Mouse (Mus musculus) erythroblast, embryonic 14.5 days (primary cell): ENCODE results near the gene Dst. TPM values are rescaled to one million over a fixed set of nuclear protein-coding genes. Genes with fewer than 3 reads are reported as not detected.

Experiments
- H3K27me3 ChIP-seq: 2 replicates; pipeline ENCODE4 v1.6.1; 2012; ENCODE audit warnings: inconsistent platforms; ENCODE audit not compliant: control insufficient read depth
- H3K36me3 ChIP-seq: 2 replicates; pipeline ENCODE4 v1.6.1; 2012; ENCODE audit warnings: mild to moderate bottlenecking, inconsistent platforms; ENCODE audit not compliant: control insufficient read depth
- H3K4me1 ChIP-seq: 2 replicates; pipeline ENCODE4 v1.6.1; 2012; ENCODE audit warnings: inconsistent platforms; ENCODE audit not compliant: control insufficient read depth
- H3K4me3 ChIP-seq: replicated peaks from 2 replicates; pipeline ENCODE3; 2012; ENCODE audit warnings: moderate library complexity, mild to moderate bottlenecking, inconsistent platforms
- H3K9me3 ChIP-seq: 2 replicates; pipeline ENCODE4 v1.6.1; 2012; ENCODE audit warnings: low read length, inconsistent platforms, mixed read lengths; ENCODE audit not compliant: control insufficient read depth
- GATA1 ChIP-seq: IDR thresholded peaks from 2 replicates; pipeline ENCODE4 v1.6.1; 2012; ENCODE audit warnings: low read length, inconsistent platforms, mixed read lengths
- TAL1 ChIP-seq: IDR thresholded peaks from 3 replicates; pipeline ENCODE4 v1.6.1; 2012; ENCODE audit warnings: low read length, inconsistent platforms, mixed read lengths
- polyA plus RNA-seq: library from polyadenylated mRNA; stranded (reverse); fragments of >175 nt; gene quantifications from 2 replicates; pipeline ENCODE4 v1.2.3, GENCODE M21; 2012

Gene Dst
- polyA plus RNA-seq, 1 experiment: 1.5 TPM

GRCm38 (mm10) chr1:34077941-34078340 lies 169.9 kb downstream of the Dst start:
- no peaks in the 10 kb centered on the region for H3K36me3 ChIP-seq
- H3K9me3 ChIP-seq: no peaks in the 10 kb centered on the region
- no peak overlapping the region for H3K4me3 ChIP-seq
- no peaks in the 10 kb centered on the region for H3K4me1 ChIP-seq
- no peaks in the 10 kb centered on the region for H3K27me3 ChIP-seq
- no peak for TF ChIP-seq TAL1
- TF ChIP-seq GATA1: no peak

- TF ChIP-seq GATA1: no peak
- no peak for TF ChIP-seq TAL1
- no peak overlapping the region for H3K4me3 ChIP-seq
- peaks cover 8% of the 10 kb centered on the region for H3K9me3 ChIP-seq
- no peaks in the 10 kb centered on the region for H3K27me3 ChIP-seq
- no peaks in the 10 kb centered on the region for H3K4me1 ChIP-seq
- peaks cover 3% of the 10 kb centered on the region; the same call in 1 of the 2 replicates for H3K36me3 ChIP-seq
These were observed 181.0 kb downstream of the Dst start for GRCm38 (mm10) chr1:34089011-34089410.

- Histone ChIP-seq H3K36me3 (peaks cover 3% of the 10 kb centered on the region; the same call in 1 of the 2 replicates), H3K4me1 (no peaks in the 10 kb centered on the region), H3K9me3 (peaks cover 8% of the 10 kb centered on the region), H3K4me3 (no peak overlapping the region), H3K27me3 (no peaks in the 10 kb centered on the region)
- TF ChIP-seq GATA1 (no peak), TAL1 (no peak)
These were observed 182.7 kb downstream of the Dst start for GRCm38 (mm10) chr1:34090700-34091099.

- Histone ChIP-seq H3K4me1 (no peaks in the 10 kb centered on the region), H3K4me3 (no peak overlapping the region), H3K27me3 (no peaks in the 10 kb centered on the region), H3K9me3 (peaks cover 2% of the 10 kb centered on the region; the same call in 1 of the 2 replicates), H3K36me3 (no peaks in the 10 kb centered on the region)
- no peak for TF ChIP-seq GATA1
- TF ChIP-seq TAL1: no peak
These were observed 185.6 kb downstream of the Dst start for GRCm38 (mm10) chr1:34093652-34094051.

- TF ChIP-seq GATA1 (no peak), TAL1 (no peak)
- Histone ChIP-seq H3K27me3 (no peaks in the 10 kb centered on the region), H3K9me3 (0 out of 2 replicates have a peak, but pooled peaks cover 2% of the 10 kb centered on the region), H3K4me1 (no peaks in the 10 kb centered on the region), H3K36me3 (no peaks in the 10 kb centered on the region), H3K4me3 (no peak overlapping the region)
These were observed 186.3 kb downstream of the Dst start for GRCm38 (mm10) chr1:34094301-34094700.

- Histone ChIP-seq H3K4me3 (no peak overlapping the region), H3K27me3 (no peaks in the 10 kb centered on the region)
- TF ChIP-seq GATA1: no peak
- no peak for TF ChIP-seq TAL1
These were observed 187.1 kb downstream of the Dst start for GRCm38 (mm10) chr1:34095173-34095572.

GRCm38 (mm10) chr1:34096923-34097322 lies 188.9 kb downstream of the Dst start:
- TF ChIP-seq TAL1: no peak
- no peak for TF ChIP-seq GATA1
- Histone ChIP-seq H3K27me3 (no peaks in the 10 kb centered on the region), H3K9me3 (no peaks in the 10 kb centered on the region), H3K4me1 (no peaks in the 10 kb centered on the region), H3K4me3 (no peak overlapping the region), H3K36me3 (no peaks in the 10 kb centered on the region)

More at GRCm38 (mm10) chr1:34095173-34095572, 187.1 kb downstream of the Dst start:
- Histone ChIP-seq H3K36me3 (no peaks in the 10 kb centered on the region), H3K9me3 (no peaks in the 10 kb centered on the region), H3K4me1 (no peaks in the 10 kb centered on the region)

- TF ChIP-seq GATA1 (no peak), TAL1 (no peak)
- no peaks in the 10 kb centered on the region for H3K4me1 ChIP-seq
- H3K27me3 ChIP-seq: no peaks in the 10 kb centered on the region
- H3K4me3 ChIP-seq: no peak overlapping the region
- no peaks in the 10 kb centered on the region for H3K9me3 ChIP-seq
- no peaks in the 10 kb centered on the region for H3K36me3 ChIP-seq
These were observed 189.6 kb downstream of the Dst start for GRCm38 (mm10) chr1:34097640-34098039.

- no peaks in the 10 kb centered on the region for H3K36me3 ChIP-seq
- H3K9me3 ChIP-seq: no peaks in the 10 kb centered on the region
- no peak for TF ChIP-seq GATA1
- no peak for TF ChIP-seq TAL1
- no peak overlapping the region for H3K4me3 ChIP-seq
- no peaks in the 10 kb centered on the region for H3K4me1 ChIP-seq
- no peaks in the 10 kb centered on the region for H3K27me3 ChIP-seq
These were observed 191.4 kb downstream of the Dst start for GRCm38 (mm10) chr1:34099439-34099838.

- TF ChIP-seq TAL1: no peak
- no peak overlapping the region for H3K4me3 ChIP-seq
- H3K9me3 ChIP-seq: no peaks in the 10 kb centered on the region
- no peaks in the 10 kb centered on the region for H3K27me3 ChIP-seq
- no peaks in the 10 kb centered on the region for H3K36me3 ChIP-seq
- H3K4me1 ChIP-seq: no peaks in the 10 kb centered on the region
These were observed 192.4 kb downstream of the Dst start for GRCm38 (mm10) chr1:34100385-34100784.
